Mouse (Mus musculus) neural tube, embryonic 11.5 days (tissue): ENCODE measurements around the gene Pnpla5. TPM values are rescaled to one million over a fixed set of nuclear protein-coding genes. Genes with fewer than 3 reads are reported as not detected.

Experiments
- ATAC-seq: fragments of 200-750 bp; cut with Nextera tagmentation; 2 replicates; pipeline ENCODE4 v1.8.0; 2017; ENCODE audit warnings: moderate number of reproducible peaks, mild to moderate bottlenecking, moderate TSS enrichment, moderate library complexity; ENCODE audit not compliant: insufficient read depth, low FRiP score, low TSS enrichment
- DNase-seq: peaks from one replicate; pipeline ENCODE4 v3.0.0-alpha.2; 2015; ENCODE audit warnings: low spot score
- H3K27ac ChIP-seq: fragments of 300-500 bp; sonication (generic); 2 replicates; pipeline ENCODE4 v1.5.1; 2014; ENCODE audit warnings: low read depth, mild to moderate bottlenecking, low read length
- H3K27me3 ChIP-seq: fragments of 300-500 bp; sonication (generic); 2 replicates; pipeline ENCODE4 v1.6.1; 2014; ENCODE audit warnings: mild to moderate bottlenecking, low read length, mixed read lengths; ENCODE audit not compliant: control insufficient read depth, insufficient read depth
- H3K36me3 ChIP-seq: fragments of 300-500 bp; sonication (generic); 2 replicates; pipeline ENCODE4 v1.6.1; 2014; ENCODE audit warnings: mild to moderate bottlenecking, low read length, moderate library complexity, mixed read lengths; ENCODE audit not compliant: control insufficient read depth, insufficient read depth
- H3K4me1 ChIP-seq: fragments of 300-500 bp; sonication (generic); 2 replicates; pipeline ENCODE4 v1.6.1; 2014; ENCODE audit warnings: low read length, mixed read lengths; ENCODE audit not compliant: control insufficient read depth, insufficient read depth
- H3K4me2 ChIP-seq: fragments of 300-500 bp; sonication (generic); 2 replicates; pipeline ENCODE4 v1.6.1; 2014; ENCODE audit warnings: low read depth, mild to moderate bottlenecking, moderate library complexity
- H3K4me3 ChIP-seq: fragments of 300-500 bp; sonication (generic); 2 replicates; pipeline ENCODE4 v1.5.1; 2014; ENCODE audit warnings: low read depth, low read length
- H3K9ac ChIP-seq: fragments of 300-500 bp; sonication (generic); 2 replicates; pipeline ENCODE4 v1.6.1; 2014; ENCODE audit warnings: mild to moderate bottlenecking, low read length
- H3K9me3 ChIP-seq: fragments of 300-500 bp; sonication (generic); 2 replicates; pipeline ENCODE4 v1.6.1; 2016; ENCODE audit warnings: low read length; ENCODE audit not compliant: control insufficient read depth
- WGBS: fragments of 180-500 bp; shearing (Covaris S2); extraction: QIAGEN DNeasy Blood & Tissue Kit; methylation state at CpG from one replicate; pipeline ENCODE4 v1.1.7; 2014; 5-methylcytosine and 5-hydroxymethylcytosine counted together
- polyA plus RNA-seq: library from polyadenylated mRNA; unstranded; fragments of >200 nt; fragmentation: Nextera tagmentation; extraction: Ambion mirVana; gene quantifications from 2 replicates; pipeline ENCODE4 v1.2.1, GENCODE M21; 2014

Gene Pnpla5
- polyA plus RNA-seq, 1 experiment from 2014 or later = not detected

DNA sequence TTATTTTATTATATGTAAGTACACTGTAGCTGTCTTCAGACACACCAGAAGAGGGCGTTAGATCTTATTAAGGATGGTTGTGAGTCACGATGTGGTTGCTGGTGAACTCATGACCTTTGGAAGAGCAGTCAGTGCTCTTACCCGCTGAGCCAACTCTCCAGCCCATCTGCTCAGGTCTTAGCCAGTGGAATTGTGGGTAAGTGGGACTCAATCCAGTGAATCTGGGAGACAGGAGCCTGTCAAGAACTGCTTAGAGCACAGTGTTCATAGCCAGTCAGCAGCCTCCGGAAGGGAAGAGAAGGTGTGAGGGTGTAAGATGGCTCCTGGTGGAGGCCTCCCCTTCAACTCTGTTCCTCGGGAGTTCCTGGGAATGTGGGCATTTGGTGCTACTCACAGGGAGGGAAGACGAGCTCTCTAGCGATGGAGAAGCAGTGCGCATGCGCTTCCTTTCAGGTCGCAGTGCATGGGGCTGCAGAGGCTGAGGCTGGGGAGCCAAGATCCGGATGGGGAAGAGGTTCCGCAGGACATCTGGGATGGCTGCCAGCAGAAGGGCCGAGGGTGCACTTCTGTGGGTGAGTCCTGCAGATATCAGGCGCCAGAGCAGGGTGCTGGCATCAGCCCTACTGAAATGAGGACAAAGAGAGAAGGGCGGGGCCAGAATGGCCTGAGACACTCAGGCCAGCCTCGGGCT, 8.3 kb upstream of the Pnpla5 start:
- no peak overlapping the region for H3K4me2 ChIP-seq
- H3K9ac ChIP-seq = no peak overlapping the region
- no peaks in the 10 kb centered on the region for H3K36me3 ChIP-seq
- H3K4me3 ChIP-seq = no peak overlapping the region
- 67% methylated on average over 16 of the region's 16 CpGs for WGBS
- DNase-seq (peak; percentile 17), ATAC-seq (no peak)
- H3K9me3 ChIP-seq = no peaks in the 10 kb centered on the region
- no peaks in the 10 kb centered on the region for H3K4me1 ChIP-seq
- no peak overlapping the region for H3K27ac ChIP-seq
- no peaks in the 10 kb centered on the region for H3K27me3 ChIP-seq

DNA sequence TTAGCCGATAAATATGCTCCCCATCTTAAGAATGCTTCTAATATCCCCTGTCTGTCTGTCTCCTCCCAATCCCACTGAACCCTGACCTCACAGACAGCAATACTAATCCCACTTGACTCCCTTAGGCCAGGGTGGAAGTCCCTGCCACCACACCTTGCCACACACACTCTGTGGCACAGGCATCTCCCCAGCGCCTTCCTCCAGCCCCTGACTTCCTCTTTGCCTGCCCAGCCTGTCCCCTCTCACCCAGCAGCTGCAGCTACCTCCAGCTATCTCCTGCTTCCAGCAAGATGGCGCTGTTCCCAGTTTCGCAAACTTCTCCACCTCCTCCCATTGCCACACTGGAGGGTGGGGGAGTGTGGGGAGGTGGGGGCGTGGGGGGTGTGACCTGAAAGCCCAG, 3.9 kb upstream of the Pnpla5 start:
- WGBS = 41% methylated on average over 5 of the region's 5 CpGs
- H3K27ac ChIP-seq = no peak overlapping the region
- H3K9ac ChIP-seq = no peak overlapping the region
- no peaks in the 10 kb centered on the region for H3K4me1 ChIP-seq
- no peaks in the 10 kb centered on the region for H3K9me3 ChIP-seq
- no peaks in the 10 kb centered on the region for H3K36me3 ChIP-seq
- H3K27me3 ChIP-seq = no peaks in the 10 kb centered on the region
- H3K4me3 ChIP-seq = no peak overlapping the region
- H3K4me2 ChIP-seq = no peak overlapping the region
- DNase-seq (no peak), ATAC-seq (no peak)

GRCm38 (mm10) chr15:84126447-84126846, 3.5 kb upstream of the Pnpla5 start:
- DNase-seq (no peak), ATAC-seq (no peak)
- H3K4me1 ChIP-seq = no peaks in the 10 kb centered on the region
- H3K9ac ChIP-seq = no peak overlapping the region
- H3K36me3 ChIP-seq = no peaks in the 10 kb centered on the region
- no peaks in the 10 kb centered on the region for H3K9me3 ChIP-seq
- no peak overlapping the region for H3K4me2 ChIP-seq
- H3K4me3 ChIP-seq = no peak overlapping the region
- H3K27me3 ChIP-seq = no peaks in the 10 kb centered on the region
- H3K27ac ChIP-seq = no peak overlapping the region
- WGBS = 78% methylated on average over 4 of the region's 4 CpGs

- no peak for ATAC-seq
- H3K9ac ChIP-seq = no peak overlapping the region
Observed at GRCm38 (mm10) chr15:84124086-84124485, 1.1 kb upstream of the Pnpla5 start.

GRCm38 (mm10) chr15:84121036-84121435, 1.9 kb downstream of the Pnpla5 start:
- H3K9me3 ChIP-seq = no peaks in the 10 kb centered on the region
- no peaks in the 10 kb centered on the region for H3K27me3 ChIP-seq
- H3K4me2 ChIP-seq = no peak overlapping the region
- H3K9ac ChIP-seq = no peak overlapping the region
- ATAC-seq (no peak), DNase-seq (no peak)
- H3K4me3 ChIP-seq = no peak overlapping the region
- H3K4me1 ChIP-seq = no peaks in the 10 kb centered on the region
- WGBS = 82% methylated on average over 7 of the region's 7 CpGs
- H3K27ac ChIP-seq = no peak overlapping the region
- H3K36me3 ChIP-seq = no peaks in the 10 kb centered on the region

More at GRCm38 (mm10) chr15:84124086-84124485, 1.1 kb upstream of the Pnpla5 start:
- Histone ChIP-seq H3K9me3 (no peaks in the 10 kb centered on the region), H3K4me3 (no peak overlapping the region), H3K27me3 (no peaks in the 10 kb centered on the region), H3K27ac (no peak overlapping the region), H3K4me2 (no peak overlapping the region), H3K36me3 (no peaks in the 10 kb centered on the region), H3K4me1 (no peaks in the 10 kb centered on the region)
- no peak for DNase-seq
- WGBS = 68% methylated on average over 7 of the region's 7 CpGs

DNA sequence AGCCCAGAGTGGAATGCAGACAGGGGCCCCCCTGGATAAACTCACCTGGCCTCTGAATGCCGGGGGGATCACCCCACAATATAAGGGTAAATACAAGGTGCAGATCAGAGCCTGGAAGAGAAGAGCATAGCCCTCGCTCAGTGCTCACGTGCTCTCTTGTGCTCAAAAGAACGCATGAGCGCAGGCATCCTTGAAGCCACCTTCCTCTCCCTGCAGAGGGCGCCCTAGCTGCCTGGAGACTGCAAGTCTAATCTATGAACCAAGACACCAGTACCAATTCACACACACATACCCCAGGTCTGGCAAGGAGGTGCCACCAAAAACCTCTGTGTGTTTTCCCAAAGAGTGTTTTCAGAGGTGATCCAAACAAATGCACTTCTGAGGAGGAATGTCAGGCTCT, 2.4 kb downstream of the Pnpla5 start:
- no peaks in the 10 kb centered on the region for H3K4me1 ChIP-seq
- no peak overlapping the region for H3K4me2 ChIP-seq
- H3K4me3 ChIP-seq = no peak overlapping the region
- no peak for ATAC-seq
- no peaks in the 10 kb centered on the region for H3K27me3 ChIP-seq
- DNase-seq = peak; percentile 64
- no peak overlapping the region for H3K9ac ChIP-seq
- no peaks in the 10 kb centered on the region for H3K9me3 ChIP-seq
- no peak overlapping the region for H3K27ac ChIP-seq
- H3K36me3 ChIP-seq = no peaks in the 10 kb centered on the region
- 26% methylated on average over 6 of the region's 6 CpGs for WGBS

DNA sequence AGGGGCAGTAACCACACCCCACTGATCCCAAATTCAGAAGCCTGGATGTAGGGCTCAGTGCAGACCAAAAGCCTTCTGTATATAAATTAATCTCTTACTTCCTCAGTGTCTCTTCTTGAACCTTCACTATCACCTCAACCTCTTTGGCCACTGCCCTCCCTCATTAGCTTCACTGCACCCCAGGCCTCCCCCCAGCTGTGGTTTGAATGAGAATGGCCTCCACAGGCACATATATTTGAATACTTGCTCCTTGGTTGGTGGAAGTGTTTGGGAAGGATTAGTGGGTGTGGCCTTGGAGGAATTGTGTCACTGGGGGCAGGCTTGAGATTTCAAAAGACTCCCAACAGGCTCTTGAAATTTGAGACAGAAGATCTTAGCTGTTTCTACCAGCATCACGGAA, 6.5 kb downstream of the Pnpla5 start:
- 65% methylated on average over 1 of the region's 1 CpGs for WGBS
- Histone ChIP-seq H3K9ac (no peak overlapping the region), H3K4me2 (no peak overlapping the region), H3K9me3 (no peaks in the 10 kb centered on the region), H3K36me3 (no peaks in the 10 kb centered on the region), H3K27me3 (no peaks in the 10 kb centered on the region), H3K27ac (no peak overlapping the region), H3K4me1 (no peaks in the 10 kb centered on the region), H3K4me3 (no peak overlapping the region)
- DNase-seq (no peak), ATAC-seq (no peak)

DNA sequence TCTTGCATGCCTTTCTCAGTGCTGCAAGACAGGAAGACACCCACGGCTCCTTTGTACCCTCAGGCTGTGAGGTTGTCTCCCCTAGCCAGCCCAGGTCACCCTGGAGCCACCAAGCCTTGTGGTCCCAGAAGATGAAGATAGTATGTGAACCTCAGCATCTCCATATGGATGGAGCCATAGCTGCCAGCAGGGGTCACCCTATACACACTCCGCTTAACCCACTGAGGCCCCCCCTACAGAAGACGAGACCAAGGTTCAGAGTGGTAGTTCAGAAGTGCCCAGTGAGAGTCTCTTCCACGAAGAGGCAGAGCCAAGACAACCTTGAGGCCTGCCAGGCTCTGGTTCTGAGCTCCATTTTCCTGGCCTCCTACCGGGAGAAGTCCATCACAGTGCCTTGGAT, 7.2 kb downstream of the Pnpla5 start:
- H3K27ac ChIP-seq = no peak overlapping the region
- no peak overlapping the region for H3K9ac ChIP-seq
- no peak overlapping the region for H3K4me2 ChIP-seq
- H3K4me3 ChIP-seq = no peak overlapping the region
- H3K27me3 ChIP-seq = no peaks in the 10 kb centered on the region
- no peaks in the 10 kb centered on the region for H3K4me1 ChIP-seq
- no peak for DNase-seq
- no peak for ATAC-seq
- H3K9me3 ChIP-seq = no peaks in the 10 kb centered on the region
- WGBS = 61% methylated on average over 5 of the region's 5 CpGs
- no peaks in the 10 kb centered on the region for H3K36me3 ChIP-seq

DNA sequence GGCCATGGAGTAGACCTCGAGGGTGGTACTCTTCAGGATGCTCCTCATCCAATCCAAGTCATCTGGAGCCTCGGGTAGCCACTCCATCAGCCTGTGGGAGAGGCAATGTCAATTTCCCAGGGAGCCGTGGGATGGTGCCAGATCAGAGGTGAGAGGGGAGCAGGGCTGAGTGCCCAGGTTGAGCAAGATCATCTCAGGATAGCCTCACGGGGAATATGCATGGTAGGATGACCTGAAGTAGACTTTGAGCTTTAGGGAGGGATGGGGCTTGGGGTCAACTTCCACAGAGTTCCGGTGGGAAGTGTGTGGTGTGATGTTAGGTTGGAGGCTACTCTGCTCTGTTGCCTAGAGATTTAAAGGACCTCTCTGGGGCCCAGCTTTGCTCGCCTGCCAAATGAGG, 9.1 kb downstream of the Pnpla5 start:
- ATAC-seq (no peak), DNase-seq (no peak)
- Histone ChIP-seq H3K9ac (no peak overlapping the region), H3K27ac (no peak overlapping the region), H3K4me2 (no peak overlapping the region), H3K27me3 (no peaks in the 10 kb centered on the region), H3K4me3 (no peak overlapping the region), H3K9me3 (no peaks in the 10 kb centered on the region), H3K4me1 (no peaks in the 10 kb centered on the region), H3K36me3 (no peaks in the 10 kb centered on the region)
- 80% methylated on average over 6 of the region's 6 CpGs for whole genome bisulfite sequencing
